Mouse (Mus musculus): ENCODE data around the gene Armc2. TPM values are rescaled to one million over a fixed set of nuclear protein-coding genes. Genes with fewer than 3 reads are reported as not detected.

The Armc2 gene
- polyA plus RNA-seq, 1 experiment from 2014 or later, result 2.5 TPM

GRCm38 (mm10) chr10:41972676-41973075, 45.6 kb downstream of the Armc2 start:
- no peak overlapping the region for H3K4me3 ChIP-seq (ENCODE audit: low read length)
- no peak overlapping the region for H3K4me2 ChIP-seq (ENCODE audit: low read depth, low read length)
- no peaks in the 10 kb centered on the region for H3K4me1 ChIP-seq (ENCODE audit: control insufficient read depth, insufficient read depth, low read length)
- 61% methylated on average over 9 of the region's 9 CpGs for WGBS
- H3K27ac ChIP-seq (ENCODE audit: low read length), result no peak overlapping the region; the same call in 1 of the 2 replicates
- no peak overlapping the region for H3K9ac ChIP-seq (ENCODE audit: low read length)
- no peaks in the 10 kb centered on the region for H3K36me3 ChIP-seq (ENCODE audit: control insufficient read depth, insufficient read depth)
- H3K9me3 ChIP-seq (replicated peaks; ENCODE audit: control insufficient read depth, low read length), result no peaks in the 10 kb centered on the region
- ATAC-seq (replicated peaks; ENCODE audit: extremely low read depth, insufficient read depth, low FRiP score), result no peak
- no peaks in the 10 kb centered on the region for H3K27me3 ChIP-seq (ENCODE audit: control insufficient read depth, insufficient read depth, low read length)

- Histone ChIP-seq H3K4me1 (ENCODE audit: control insufficient read depth, insufficient read depth, low read length) (no peaks in the 10 kb centered on the region), H3K9me3 (replicated peaks; ENCODE audit: control insufficient read depth, low read length) (no peaks in the 10 kb centered on the region)
These were observed 50.2 kb downstream of the Armc2 start for GRCm38 (mm10) chr10:41967915-41968635.

DNA sequence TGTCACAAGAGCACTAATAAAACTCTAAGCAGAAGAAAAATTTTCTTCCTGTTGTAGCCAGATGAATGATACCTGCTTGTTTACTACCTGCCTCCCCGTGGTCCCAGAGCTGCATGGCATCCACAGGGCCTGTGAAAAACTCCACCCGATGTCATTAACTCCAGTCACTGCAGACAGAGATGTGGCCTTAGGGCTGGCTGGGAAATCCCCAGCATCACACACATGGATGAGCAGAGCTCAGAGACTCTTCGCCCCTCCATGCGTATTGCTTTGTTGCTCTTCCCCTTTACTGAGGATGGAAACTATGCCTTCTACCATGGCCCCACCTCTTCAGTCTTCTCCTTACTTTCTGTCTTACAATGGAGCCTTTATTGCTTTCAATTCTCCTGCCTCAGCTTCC, 55.5 kb downstream of the Armc2 start:
- WGBS, result 82% methylated on average over 4 of the region's 4 CpGs
- ATAC-seq (replicated peaks; ENCODE audit: extremely low read depth, insufficient read depth, low FRiP score), result no peak
- H3K27ac ChIP-seq (ENCODE audit: low read length), result no peak overlapping the region

More at GRCm38 (mm10) chr10:41967915-41968635, 50.2 kb downstream of the Armc2 start:
- no peak overlapping the region for H3K4me3 ChIP-seq (ENCODE audit: low read length)
- no peak overlapping the region for H3K4me2 ChIP-seq (ENCODE audit: low read depth, low read length)
- H3K27me3 ChIP-seq (ENCODE audit: control insufficient read depth, insufficient read depth, low read length), result no peaks in the 10 kb centered on the region
- no peak overlapping the region for H3K9ac ChIP-seq (ENCODE audit: low read length)
- ATAC-seq (replicated peaks; ENCODE audit: extremely low read depth, insufficient read depth, low FRiP score), result no peak
- H3K36me3 ChIP-seq (ENCODE audit: control insufficient read depth, insufficient read depth), result no peaks in the 10 kb centered on the region
- H3K27ac ChIP-seq (ENCODE audit: low read length), result no peak overlapping the region
- WGBS, result 75% methylated on average over 11 of the region's 11 CpGs

GRCm38 (mm10) chr10:41959808-41960207, 58.4 kb downstream of the Armc2 start:
- H3K27ac ChIP-seq (ENCODE audit: low read length), result no peak overlapping the region
- no peaks in the 10 kb centered on the region for H3K36me3 ChIP-seq (ENCODE audit: control insufficient read depth, insufficient read depth)
- WGBS, result 60% methylated on average over 2 of the region's 2 CpGs
- no peak overlapping the region for H3K4me3 ChIP-seq (ENCODE audit: low read length)
- H3K4me1 ChIP-seq (ENCODE audit: control insufficient read depth, insufficient read depth, low read length), result no peaks in the 10 kb centered on the region
- no peak overlapping the region for H3K9ac ChIP-seq (ENCODE audit: low read length)
- H3K9me3 ChIP-seq (replicated peaks; ENCODE audit: control insufficient read depth, low read length), result 0 out of 2 replicates have a peak, but pooled peaks cover 2% of the 10 kb centered on the region
- no peaks in the 10 kb centered on the region for H3K27me3 ChIP-seq (ENCODE audit: control insufficient read depth, insufficient read depth, low read length)
- ATAC-seq (replicated peaks; ENCODE audit: extremely low read depth, insufficient read depth, low FRiP score), result no peak
- no peak overlapping the region for H3K4me2 ChIP-seq (ENCODE audit: low read depth, low read length)

More for the DNA sequence above, 55.5 kb downstream of the Armc2 start:
- Histone ChIP-seq H3K9me3 (replicated peaks; ENCODE audit: control insufficient read depth, low read length) (0 out of 2 replicates have a peak, but pooled peaks cover 2% of the 10 kb centered on the region), H3K9ac (ENCODE audit: low read length) (no peak overlapping the region), H3K4me3 (ENCODE audit: low read length) (no peak overlapping the region), H3K4me1 (ENCODE audit: control insufficient read depth, insufficient read depth, low read length) (no peaks in the 10 kb centered on the region), H3K36me3 (ENCODE audit: control insufficient read depth, insufficient read depth) (no peaks in the 10 kb centered on the region), H3K27me3 (ENCODE audit: control insufficient read depth, insufficient read depth, low read length) (no peaks in the 10 kb centered on the region), H3K4me2 (ENCODE audit: low read depth, low read length) (no peak overlapping the region)

GRCm38 (mm10) chr10:41958677-41959274, 59.5 kb downstream of the Armc2 start:
- Histone ChIP-seq H3K27me3 (ENCODE audit: control insufficient read depth, insufficient read depth, low read length) (no peaks in the 10 kb centered on the region), H3K9me3 (replicated peaks; ENCODE audit: control insufficient read depth, low read length) (0 out of 2 replicates have a peak, but pooled peaks cover 2% of the 10 kb centered on the region), H3K36me3 (ENCODE audit: control insufficient read depth, insufficient read depth) (no peaks in the 10 kb centered on the region), H3K4me3 (ENCODE audit: low read length) (no peak overlapping the region), H3K27ac (ENCODE audit: low read length) (no peak overlapping the region), H3K9ac (ENCODE audit: low read length) (no peak overlapping the region), H3K4me2 (ENCODE audit: low read depth, low read length) (no peak overlapping the region), H3K4me1 (ENCODE audit: control insufficient read depth, insufficient read depth, low read length) (no peaks in the 10 kb centered on the region)
- no peak for ATAC-seq (replicated peaks; ENCODE audit: extremely low read depth, insufficient read depth, low FRiP score)
- 91% methylated on average over 19 of the region's 19 CpGs for WGBS

- WGBS, result 84% methylated on average over 18 of the region's 18 CpGs
These were observed 60.6 kb downstream of the Armc2 start for GRCm38 (mm10) chr10:41957421-41958225.

DNA sequence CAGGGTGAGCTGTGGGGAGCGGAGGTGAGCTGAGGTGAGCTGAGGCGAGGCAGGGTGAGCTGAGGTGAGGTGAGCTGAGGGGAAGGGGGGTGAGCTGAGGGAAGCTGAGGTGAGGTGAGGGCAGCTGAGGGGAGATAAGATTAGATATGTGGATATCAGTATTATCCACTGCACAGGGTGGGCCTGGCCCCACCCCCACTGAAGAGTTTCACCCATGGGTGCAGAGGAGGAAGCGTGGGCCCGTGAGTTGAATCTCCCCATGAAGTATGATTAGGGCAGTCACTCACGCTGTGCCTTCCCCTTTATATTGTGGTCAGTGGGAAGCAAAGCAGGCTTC, 64.7 kb downstream of the Armc2 start:
- Histone ChIP-seq H3K9ac (ENCODE audit: low read length) (no peak overlapping the region), H3K36me3 (ENCODE audit: control insufficient read depth, insufficient read depth) (no peaks in the 10 kb centered on the region), H3K4me1 (ENCODE audit: control insufficient read depth, insufficient read depth, low read length) (no peaks in the 10 kb centered on the region), H3K4me2 (ENCODE audit: low read depth, low read length) (no peak overlapping the region), H3K9me3 (replicated peaks; ENCODE audit: control insufficient read depth, low read length) (0 out of 2 replicates have a peak, but pooled peaks cover 2% of the 10 kb centered on the region), H3K27me3 (ENCODE audit: control insufficient read depth, insufficient read depth, low read length) (no peaks in the 10 kb centered on the region), H3K27ac (ENCODE audit: low read length) (no peak overlapping the region), H3K4me3 (ENCODE audit: low read length) (no peak overlapping the region)
- WGBS, result 91% methylated on average over 5 of the region's 5 CpGs
- ATAC-seq (replicated peaks; ENCODE audit: extremely low read depth, insufficient read depth, low FRiP score), result no peak

More at GRCm38 (mm10) chr10:41957421-41958225, 60.6 kb downstream of the Armc2 start:
- no peak overlapping the region for H3K4me3 ChIP-seq (ENCODE audit: low read length)
- H3K4me1 ChIP-seq (ENCODE audit: control insufficient read depth, insufficient read depth, low read length), result no peaks in the 10 kb centered on the region
- H3K36me3 ChIP-seq (ENCODE audit: control insufficient read depth, insufficient read depth), result no peaks in the 10 kb centered on the region
- no peak overlapping the region for H3K27ac ChIP-seq (ENCODE audit: low read length)
- H3K9ac ChIP-seq (ENCODE audit: low read length), result no peak overlapping the region
- H3K9me3 ChIP-seq (replicated peaks; ENCODE audit: control insufficient read depth, low read length), result 0 out of 2 replicates have a peak, but pooled peaks cover 2% of the 10 kb centered on the region
- no peaks in the 10 kb centered on the region for H3K27me3 ChIP-seq (ENCODE audit: control insufficient read depth, insufficient read depth, low read length)
- no peak for ATAC-seq (replicated peaks; ENCODE audit: extremely low read depth, insufficient read depth, low FRiP score)
- no peak overlapping the region for H3K4me2 ChIP-seq (ENCODE audit: low read depth, low read length)

DNA sequence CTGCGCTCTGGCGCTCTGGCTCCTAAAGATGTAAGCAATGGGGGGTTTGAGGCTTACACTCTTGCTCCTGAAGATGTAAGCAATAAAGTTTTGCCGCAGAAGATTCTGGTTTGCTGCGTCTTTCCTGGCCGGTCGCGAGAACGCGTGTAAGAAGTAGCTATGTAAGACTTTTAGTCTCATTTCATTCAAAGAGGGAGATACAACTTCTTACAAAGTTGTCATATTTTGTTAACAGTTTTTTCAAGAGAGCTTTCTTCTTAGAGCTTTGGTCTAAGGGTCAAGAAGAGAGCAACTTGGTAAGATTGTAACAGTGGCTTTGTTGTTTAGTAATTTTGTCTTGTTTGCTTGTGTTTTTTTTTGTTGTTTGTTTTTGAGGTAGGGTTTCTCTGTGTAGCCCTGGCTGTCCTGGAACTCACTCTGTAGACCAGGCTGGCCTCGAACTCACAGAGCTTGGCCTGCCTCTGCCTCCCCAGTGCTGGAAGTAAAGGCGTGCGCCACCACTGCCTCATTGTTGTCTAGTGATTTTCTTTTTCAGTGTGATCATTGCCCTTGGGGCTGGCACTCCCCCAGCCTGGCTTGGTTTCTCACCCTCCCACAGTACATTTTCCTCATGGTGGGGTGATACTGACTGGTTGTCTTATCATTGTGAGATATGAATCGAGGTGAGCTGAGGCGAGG, 65.3 kb downstream of the Armc2 start:
- Histone ChIP-seq H3K9me3 (replicated peaks; ENCODE audit: control insufficient read depth, low read length) (0 out of 2 replicates have a peak, but pooled peaks cover 2% of the 10 kb centered on the region), H3K4me1 (ENCODE audit: control insufficient read depth, insufficient read depth, low read length) (no peaks in the 10 kb centered on the region), H3K4me2 (ENCODE audit: low read depth, low read length) (no peak overlapping the region), H3K27ac (ENCODE audit: low read length) (no peak overlapping the region), H3K27me3 (ENCODE audit: control insufficient read depth, insufficient read depth, low read length) (no peaks in the 10 kb centered on the region), H3K9ac (ENCODE audit: low read length) (no peak overlapping the region), H3K36me3 (ENCODE audit: control insufficient read depth, insufficient read depth) (no peaks in the 10 kb centered on the region), H3K4me3 (ENCODE audit: low read length) (no peak overlapping the region)
- WGBS, result 91% methylated on average over 14 of the region's 14 CpGs
- ATAC-seq (replicated peaks; ENCODE audit: extremely low read depth, insufficient read depth, low FRiP score), result no peak

Data from heart, embryonic 16.5 days (tissue).